Mouse (Mus musculus) forebrain, embryonic 15.5 days (tissue): ENCODE measurements at regions not wholly inside any gene's neighbourhood (a gene's known extent, or its start where the extent isn't known, plus 50 kb on each side); places are given as distances from the start of the nearest gene placed in this dataset.
"Not testable (repeated sequence)": the region's sequence is repeated elsewhere in the genome, so short reads cannot be mapped to it uniquely, and the experiment has no call there.

Source experiments
- ATAC-seq: fragments of 200-750 bp; cut with Nextera tagmentation; replicated peaks from 2 replicates; pipeline ENCODE4 v1.8.0; 2017; ENCODE audit warnings: mild to moderate bottlenecking, moderate TSS enrichment, moderate library complexity
- H3K27ac ChIP-seq: fragments of 300-500 bp; sonication (generic); replicated peaks from 2 replicates; pipeline ENCODE4 v1.5.1; 2015; ENCODE audit warnings: mild to moderate bottlenecking, inconsistent platforms
- H3K27me3 ChIP-seq: fragments of 300-500 bp; sonication (generic); 2 replicates; pipeline ENCODE4 v1.6.1; 2015; ENCODE audit warnings: inconsistent platforms
- H3K36me3 ChIP-seq: fragments of 300-500 bp; sonication (generic); 2 replicates; pipeline ENCODE4 v1.6.1; 2015; ENCODE audit warnings: mild to moderate bottlenecking, inconsistent platforms
- H3K4me1 ChIP-seq: fragments of 300-500 bp; sonication (generic); 2 replicates; pipeline ENCODE4 v1.6.1; 2015; ENCODE audit warnings: inconsistent platforms
- H3K4me2 ChIP-seq: fragments of 300-500 bp; sonication (generic); replicated peaks from 2 replicates; pipeline ENCODE4 v1.6.1; 2015; ENCODE audit warnings: mild to moderate bottlenecking, inconsistent platforms
- H3K4me3 ChIP-seq: fragments of 300-500 bp; sonication (generic); 2 replicates; pipeline ENCODE4 v1.5.1; 2015; ENCODE audit warnings: mild to moderate bottlenecking, inconsistent platforms
- H3K9ac ChIP-seq: fragments of 300-500 bp; sonication (generic); replicated peaks from 2 replicates; pipeline ENCODE4 v1.6.1; 2015; ENCODE audit warnings: mild to moderate bottlenecking, inconsistent platforms
- H3K9me3 ChIP-seq: fragments of 300-500 bp; sonication (generic); 2 replicates; pipeline ENCODE4 v1.6.1; 2016; ENCODE audit warnings: inconsistent platforms
- WGBS: fragments of 180-500 bp; shearing (Covaris S2); methylation state at CpG from one replicate; pipeline ENCODE4 v1.1.7; 2015; ENCODE audit warnings: mixed read lengths; 5-methylcytosine and 5-hydroxymethylcytosine counted together

DNA sequence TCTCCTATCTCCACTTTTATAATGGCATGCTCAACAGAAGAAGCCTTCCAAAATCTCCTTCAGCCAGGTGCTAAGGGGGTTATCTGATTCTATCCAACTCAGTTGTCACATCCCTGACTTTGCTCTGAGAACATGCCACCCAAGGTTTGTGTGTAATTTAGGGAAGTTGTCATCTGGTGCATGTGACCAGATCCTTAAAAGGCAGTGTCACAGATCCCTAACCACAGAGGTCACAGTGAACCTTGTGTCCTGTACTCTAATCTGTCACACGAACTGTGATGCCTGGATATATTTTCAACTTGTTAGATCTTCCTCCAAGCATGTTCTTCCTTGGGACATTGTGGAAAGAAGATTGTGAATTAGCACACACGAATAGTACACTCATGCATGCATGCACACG is 189.4 kb upstream of the Plxna2 start:
- no peaks in the 10 kb centered on the region for H3K36me3 ChIP-seq
- ATAC-seq = no peak
- WGBS = 93% methylated on average over 3 of the region's 3 CpGs

GRCm38 (mm10) chr1:194426293-194426692 is 191.7 kb upstream of the Plxna2 start:
- Histone ChIP-seq H3K27ac (no peak overlapping the region), H3K9ac (no peak overlapping the region), H3K4me2 (no peak overlapping the region), H3K4me3 (no peak overlapping the region), H3K27me3 (no peaks in the 10 kb centered on the region), H3K36me3 (no peaks in the 10 kb centered on the region), H3K9me3 (no peaks in the 10 kb centered on the region), H3K4me1 (no peaks in the 10 kb centered on the region)
- no peak for ATAC-seq
- 93% methylated on average over 6 of the region's 6 CpGs for WGBS

More for the DNA sequence above, 189.4 kb upstream of the Plxna2 start:
- H3K4me1 ChIP-seq = no peaks in the 10 kb centered on the region
- H3K4me3 ChIP-seq = no peak overlapping the region
- no peaks in the 10 kb centered on the region for H3K27me3 ChIP-seq
- no peaks in the 10 kb centered on the region for H3K9me3 ChIP-seq
- no peak overlapping the region for H3K27ac ChIP-seq
- H3K4me2 ChIP-seq = no peak overlapping the region
- H3K9ac ChIP-seq = no peak overlapping the region

GRCm38 (mm10) chr1:194424201-194424600 is 193.8 kb upstream of the Plxna2 start:
- WGBS = 97% methylated on average over 2 of the region's 2 CpGs
- no peaks in the 10 kb centered on the region for H3K27me3 ChIP-seq
- H3K9ac ChIP-seq = no peak overlapping the region
- H3K4me3 ChIP-seq = no peak overlapping the region
- ATAC-seq = no peak
- H3K36me3 ChIP-seq = no peaks in the 10 kb centered on the region
- no peak overlapping the region for H3K27ac ChIP-seq
- no peaks in the 10 kb centered on the region for H3K9me3 ChIP-seq
- no peaks in the 10 kb centered on the region; the same call in 1 of the 2 replicates for H3K4me1 ChIP-seq
- H3K4me2 ChIP-seq = no peak overlapping the region

DNA sequence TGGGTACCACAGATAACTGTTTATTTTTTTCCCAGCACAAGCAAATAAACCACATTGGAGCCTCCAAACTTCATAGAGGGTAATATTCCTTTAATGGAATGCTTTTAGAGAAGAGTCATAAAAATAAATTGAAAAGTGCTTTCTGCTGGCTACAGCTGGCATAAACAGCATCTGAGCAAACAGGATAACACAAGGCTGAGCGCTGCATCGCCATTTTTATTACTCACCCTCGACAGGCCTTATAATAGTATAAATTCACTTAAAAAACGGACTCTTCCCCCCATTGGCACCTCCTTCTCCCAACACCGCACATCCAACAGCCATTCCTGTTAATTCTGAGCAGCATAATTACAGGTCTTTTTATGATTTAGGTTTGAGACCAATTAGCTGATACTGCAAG is 205.8 kb upstream of the Plxna2 start:
- Histone ChIP-seq H3K4me2 (no peak overlapping the region), H3K9me3 (no peaks in the 10 kb centered on the region)
- 62% methylated on average over 5 of the region's 5 CpGs for WGBS

GRCm38 (mm10) chr1:194411788-194412187 is 206.2 kb upstream of the Plxna2 start:
- 87% methylated on average over 2 of the region's 2 CpGs for WGBS

More for the DNA sequence above, 205.8 kb upstream of the Plxna2 start:
- Histone ChIP-seq H3K27ac (no peak overlapping the region), H3K4me3 (no peak overlapping the region), H3K36me3 (no peaks in the 10 kb centered on the region), H3K9ac (no peak overlapping the region), H3K27me3 (no peaks in the 10 kb centered on the region), H3K4me1 (peaks cover 5% of the 10 kb centered on the region; the same call in 1 of the 2 replicates)
- no peak for ATAC-seq

DNA sequence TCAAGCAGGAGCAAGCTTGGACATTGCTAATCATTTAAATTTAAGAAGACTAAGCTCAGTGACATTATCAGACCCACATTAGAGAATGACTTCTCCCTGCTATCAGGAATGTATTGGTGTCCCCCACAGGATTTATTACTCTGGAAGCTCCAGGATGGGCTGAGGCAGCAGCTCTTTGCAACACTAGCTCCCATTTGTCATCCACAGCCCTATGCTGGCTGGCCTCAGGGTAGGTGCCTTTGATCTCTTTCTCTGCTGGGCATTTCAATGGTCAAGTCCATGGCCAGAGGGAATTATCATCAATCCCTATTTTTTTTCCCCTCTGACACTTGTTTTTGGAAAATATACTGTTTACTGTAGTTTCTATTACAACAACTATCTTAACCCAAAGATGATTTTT is 218.7 kb upstream of the Plxna2 start:
- ATAC-seq = no peak
- Histone ChIP-seq H3K4me3 (no peak overlapping the region), H3K4me2 (no peak overlapping the region), H3K27ac (no peak overlapping the region), H3K36me3 (no peaks in the 10 kb centered on the region), H3K9ac (no peak overlapping the region), H3K4me1 (no peaks in the 10 kb centered on the region), H3K27me3 (no peaks in the 10 kb centered on the region), H3K9me3 (no peaks in the 10 kb centered on the region)

More at GRCm38 (mm10) chr1:194411788-194412187, 206.2 kb upstream of the Plxna2 start:
- Histone ChIP-seq H3K4me3 (no peak overlapping the region), H3K27ac (no peak overlapping the region), H3K27me3 (no peaks in the 10 kb centered on the region), H3K9ac (no peak overlapping the region), H3K4me2 (no peak overlapping the region), H3K36me3 (no peaks in the 10 kb centered on the region), H3K4me1 (peaks cover 5% of the 10 kb centered on the region; the same call in 1 of the 2 replicates), H3K9me3 (no peaks in the 10 kb centered on the region)
- ATAC-seq = no peak

DNA sequence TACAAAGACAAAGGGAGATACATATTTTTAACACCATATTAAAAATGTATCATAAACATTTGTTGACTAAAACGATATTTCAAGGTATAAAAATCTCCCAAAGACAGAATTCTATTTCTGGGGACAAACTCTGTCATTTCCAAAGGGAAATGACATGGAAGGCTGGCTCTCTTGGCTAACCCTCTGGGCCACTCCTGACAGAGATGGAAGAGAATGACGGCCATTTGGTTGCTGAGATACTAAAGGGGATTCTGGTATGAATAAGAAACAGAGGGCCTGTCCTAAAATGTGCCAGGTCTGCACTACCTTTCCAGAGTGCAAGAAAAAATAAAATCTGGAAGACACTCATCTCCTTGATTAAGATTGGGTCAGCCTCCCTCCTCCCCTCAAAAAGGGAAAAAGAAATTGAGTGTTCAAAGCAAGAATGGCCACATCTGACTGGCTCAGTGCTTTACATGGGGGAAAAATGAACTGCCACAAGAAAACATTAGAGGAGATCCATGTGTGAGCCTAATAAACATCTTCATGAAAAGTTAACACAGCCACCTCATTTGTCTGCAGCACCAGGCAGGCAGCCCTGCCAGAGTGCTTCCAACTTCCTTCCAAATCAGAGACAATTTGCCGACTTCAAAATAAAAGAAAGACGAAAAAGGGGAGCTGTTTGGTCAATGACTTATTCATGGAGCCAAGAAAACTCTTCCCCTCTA is 221.1 kb upstream of the Plxna2 start:
- ATAC-seq = no peak
- Histone ChIP-seq H3K9ac (no peak overlapping the region), H3K27ac (no peak overlapping the region), H3K4me2 (no peak overlapping the region), H3K27me3 (no peaks in the 10 kb centered on the region), H3K36me3 (no peaks in the 10 kb centered on the region), H3K4me3 (no peak overlapping the region), H3K4me1 (no peaks in the 10 kb centered on the region), H3K9me3 (no peaks in the 10 kb centered on the region)
- WGBS = 78% methylated on average over 4 of the region's 4 CpGs

GRCm38 (mm10) chr1:194393720-194394119 is 224.3 kb upstream of the Plxna2 start:
- no peaks in the 10 kb centered on the region for H3K27me3 ChIP-seq
- no peak overlapping the region for H3K27ac ChIP-seq
- ATAC-seq = no peak
- no peaks in the 10 kb centered on the region for H3K4me1 ChIP-seq
- no peaks in the 10 kb centered on the region for H3K9me3 ChIP-seq
- no peak overlapping the region for H3K9ac ChIP-seq
- H3K4me2 ChIP-seq = no peak overlapping the region
- 59% methylated on average over 3 of the region's 3 CpGs for WGBS
- H3K4me3 ChIP-seq = no peak overlapping the region
- H3K36me3 ChIP-seq = no peaks in the 10 kb centered on the region

DNA sequence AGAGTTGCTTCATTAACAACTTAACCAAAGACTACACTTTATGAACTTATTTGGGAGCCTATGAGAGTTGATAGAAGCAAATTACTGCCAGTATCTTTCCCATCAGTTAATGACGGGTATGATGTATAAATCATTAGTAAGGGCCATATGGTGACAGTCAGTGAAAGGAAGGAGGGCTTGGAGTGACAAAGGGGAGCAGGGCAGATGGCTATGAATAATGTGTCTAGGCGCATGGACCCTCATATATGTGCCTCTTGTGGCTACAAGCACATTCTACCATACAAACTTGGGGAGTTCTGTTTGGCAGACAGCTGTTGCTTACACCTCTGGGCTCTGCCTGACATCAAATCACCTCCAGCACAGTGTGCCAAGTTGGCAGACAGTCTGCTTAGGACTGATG is 227.8 kb upstream of the Plxna2 start:
- H3K4me2 ChIP-seq = no peak overlapping the region
- H3K9me3 ChIP-seq = no peaks in the 10 kb centered on the region
- no peak overlapping the region for H3K9ac ChIP-seq
- 0 out of 2 replicates have a peak overlapping the region, but pooled peaks have one; percentile 1 for H3K27ac ChIP-seq
- H3K4me1 ChIP-seq = no peaks in the 10 kb centered on the region
- no peaks in the 10 kb centered on the region for H3K36me3 ChIP-seq
- H3K27me3 ChIP-seq = no peaks in the 10 kb centered on the region
- no peak overlapping the region for H3K4me3 ChIP-seq
- WGBS = 50% methylated on average over 2 of the region's 2 CpGs
- peak; percentile 41; the same call in 1 of the 2 replicates for ATAC-seq

GRCm38 (mm10) chr1:194378135-194378534 is 239.9 kb upstream of the Plxna2 start:
- no peak for ATAC-seq
- 84% methylated on average over 1 of the region's 1 CpGs for WGBS
- no peak overlapping the region for H3K9ac ChIP-seq
- no peak overlapping the region for H3K4me3 ChIP-seq
- H3K4me1 ChIP-seq = no peaks in the 10 kb centered on the region
- H3K4me2 ChIP-seq = no peak overlapping the region
- H3K27ac ChIP-seq = no peak overlapping the region
- no peaks in the 10 kb centered on the region for H3K9me3 ChIP-seq
- no peaks in the 10 kb centered on the region for H3K36me3 ChIP-seq
- no peaks in the 10 kb centered on the region for H3K27me3 ChIP-seq

DNA sequence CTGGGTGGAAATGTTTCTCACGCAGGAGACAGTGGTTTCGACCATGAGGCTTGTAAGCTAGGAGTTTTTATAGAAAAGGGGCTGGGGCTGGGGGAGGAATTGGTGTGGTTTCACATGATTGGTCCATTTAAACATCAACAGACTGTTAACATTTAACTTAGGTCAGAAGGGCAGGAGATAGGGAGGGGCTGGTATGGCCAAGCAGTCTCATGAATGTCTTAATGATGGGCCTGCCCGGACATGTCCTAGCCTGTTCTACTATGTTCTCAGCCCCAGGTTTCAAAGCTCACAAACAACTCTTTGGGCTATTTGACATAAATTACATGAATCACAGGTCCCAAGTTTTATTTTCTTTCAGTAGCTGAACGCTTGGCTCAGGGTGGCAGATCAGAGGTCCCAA is 244.5 kb upstream of the Plxna2 start:
- 88% methylated on average over 4 of the region's 4 CpGs for WGBS

GRCm38 (mm10) chr1:194363917-194364316 is 254.1 kb upstream of the Plxna2 start:
- Histone ChIP-seq H3K4me2 (no peak overlapping the region), H3K4me1 (peaks cover 3% of the 10 kb centered on the region; the same call in 1 of the 2 replicates), H3K27me3 (no peaks in the 10 kb centered on the region), H3K9me3 (no peaks in the 10 kb centered on the region), H3K27ac (no peak overlapping the region), H3K36me3 (no peaks in the 10 kb centered on the region), H3K9ac (no peak overlapping the region), H3K4me3 (no peak overlapping the region)
- WGBS = 87% methylated on average over 5 of the region's 5 CpGs
- ATAC-seq = no peak

More for the DNA sequence above, 244.5 kb upstream of the Plxna2 start:
- H3K4me2 ChIP-seq, H3K9me3 ChIP-seq, H3K36me3 ChIP-seq, H3K27me3 ChIP-seq, H3K4me3 ChIP-seq, H3K4me1 ChIP-seq, H3K9ac ChIP-seq, ATAC-seq, H3K27ac ChIP-seq: not testable (repeated sequence)
